Mouse (Mus musculus) mature B cell (primary cell): Measurements from ENCODE around the gene Dcps.

Experiments used
- in situ Hi-C: fragments of 300-500 bp; cut with MboI; formaldehyde crosslinking; loops from 2 replicates; pipeline ENCODE4 v1.14.3; 2019

The Dcps gene

GRCm38 (mm10) chr9:35108916-35109315 is 66.9 kb downstream of the Dcps start:
- in situ Hi-C loops = no loop called here

DNA sequence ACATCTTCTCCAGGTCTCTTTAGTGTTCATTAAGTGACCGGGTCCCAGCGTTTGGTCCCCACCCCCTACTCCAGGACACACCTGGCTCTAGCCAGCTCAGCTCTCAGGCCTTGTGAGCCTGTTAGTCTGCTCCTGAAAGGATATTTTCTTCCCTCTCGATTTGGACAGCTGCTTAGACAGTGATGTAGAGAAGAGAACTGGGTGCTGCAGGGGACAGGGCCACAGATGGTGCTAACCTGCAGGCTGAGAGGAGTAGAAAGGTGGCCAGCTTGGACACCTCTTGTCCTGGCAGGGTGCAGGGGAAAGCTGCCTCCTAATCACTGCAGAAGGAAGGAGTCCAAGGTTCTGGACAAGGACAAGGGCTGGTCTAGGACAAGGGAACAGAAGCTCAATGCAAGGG is 67.8 kb downstream of the Dcps start:
- in situ Hi-C loops = no loop called here

GRCm38 (mm10) chr9:35107396-35107795 is 68.5 kb downstream of the Dcps start:
- in situ Hi-C loops = no loop called here

DNA sequence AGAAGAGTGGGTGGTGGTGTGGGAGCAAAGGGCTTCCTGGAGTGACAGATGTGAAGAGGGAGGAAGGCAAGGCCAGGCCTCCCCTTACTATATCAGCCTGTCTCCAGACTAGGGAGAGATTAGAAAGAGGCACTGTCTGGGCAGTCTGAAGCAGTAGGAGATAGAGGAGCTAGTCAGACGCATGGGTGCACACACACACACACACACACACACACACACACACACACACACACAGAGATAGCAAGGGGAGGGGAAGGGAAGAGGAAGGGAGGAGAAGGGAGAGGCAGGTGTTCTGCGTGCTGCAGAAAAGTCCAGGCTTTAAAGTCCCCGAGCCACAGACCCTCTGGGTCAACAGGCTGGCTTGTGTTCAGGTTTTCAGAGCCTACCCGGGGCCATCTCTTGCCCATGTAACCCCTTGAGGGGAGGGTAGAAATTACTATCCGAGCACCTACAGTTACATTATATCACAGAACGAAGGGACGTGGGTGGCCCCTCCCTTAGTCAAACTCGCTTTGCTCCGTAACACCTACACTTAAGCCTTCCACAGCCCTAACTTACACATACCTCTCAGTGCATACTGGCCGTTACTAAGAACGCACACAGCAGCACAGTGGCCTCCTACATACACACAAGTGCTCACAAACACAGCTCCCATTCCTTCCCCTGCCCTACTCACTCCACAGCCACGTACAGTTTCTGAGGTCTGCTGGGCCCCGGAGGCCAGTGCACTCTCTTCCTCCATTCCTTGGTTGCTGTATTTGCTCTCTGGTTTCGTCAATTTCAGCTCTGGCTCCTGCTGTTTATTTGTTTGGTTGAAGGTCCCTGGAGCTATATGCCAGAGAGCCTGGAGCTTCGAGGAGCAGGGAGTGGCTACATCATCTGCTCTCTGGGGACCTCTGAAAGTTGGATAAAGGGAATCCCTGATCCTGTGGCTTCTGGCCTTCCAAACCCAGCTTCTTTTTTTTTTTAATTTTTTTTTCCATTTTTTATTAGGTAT is 69.7 kb downstream of the Dcps start:
- in situ Hi-C loops = no loop called here

- in situ Hi-C loops = no loop called here
Measured at GRCm38 (mm10) chr9:35105438-35105837, 70.4 kb downstream of the Dcps start.

DNA sequence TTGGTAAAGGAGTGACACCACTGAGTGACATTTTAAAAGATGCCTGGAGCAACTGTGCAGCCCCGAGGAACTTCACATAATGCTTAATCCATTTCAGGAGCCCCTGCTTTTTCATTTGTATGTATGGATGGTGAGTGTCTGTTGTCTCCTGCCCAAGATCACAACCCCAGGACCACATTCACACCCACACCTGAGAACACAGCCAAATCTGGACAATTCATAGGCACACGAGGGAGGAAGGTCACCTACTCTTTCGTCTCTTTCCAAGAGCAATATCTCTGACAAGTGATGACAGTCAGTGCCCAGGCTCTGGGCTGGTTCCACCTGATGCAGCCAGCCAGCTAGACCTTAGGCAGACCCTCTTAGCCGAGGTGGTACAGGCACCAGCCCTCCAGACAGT is 71.2 kb downstream of the Dcps start:
- in situ Hi-C loops = no loop called here

DNA sequence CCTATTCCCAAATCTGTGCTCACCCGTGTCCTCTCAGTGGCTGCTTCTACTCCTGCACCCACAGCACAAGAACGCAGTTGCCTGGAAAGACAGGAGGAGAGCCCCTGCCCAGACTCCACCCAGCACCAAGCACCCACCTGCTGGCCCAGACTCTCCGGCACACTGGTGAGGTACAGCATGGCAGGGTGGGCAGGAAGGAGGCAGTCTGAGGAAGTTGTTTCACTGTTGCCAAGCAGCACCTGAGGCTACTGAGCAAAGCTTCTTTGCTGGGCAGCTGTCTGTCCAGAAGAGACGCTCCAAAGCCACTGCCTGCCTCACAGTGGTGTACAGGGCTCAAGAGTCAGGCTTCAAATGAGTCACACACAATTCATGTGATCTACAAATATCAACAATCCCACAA is 77.1 kb downstream of the Dcps start:
- in situ Hi-C loops = no loop called here

GRCm38 (mm10) chr9:35097901-35098300 is 78.0 kb downstream of the Dcps start:
- in situ Hi-C loops = no loop called here

DNA sequence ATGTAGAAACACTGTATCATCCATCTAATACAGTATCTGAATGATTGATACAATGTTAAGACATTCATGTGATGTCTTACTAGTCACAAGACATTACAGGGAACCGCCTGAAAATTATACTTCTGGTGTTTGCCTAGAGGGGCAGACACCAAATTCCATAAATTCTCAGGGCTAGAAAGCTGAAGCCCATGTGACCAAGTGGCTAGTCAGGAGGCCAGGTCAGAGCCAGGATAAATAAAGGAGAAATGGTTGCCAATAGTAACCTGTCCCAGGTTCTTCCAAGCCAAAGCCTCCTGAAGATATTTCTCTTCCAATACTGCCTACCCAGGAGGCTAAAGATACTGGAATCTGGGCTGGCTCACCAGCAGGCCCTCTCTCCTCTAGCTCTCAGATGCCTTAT is 80.1 kb downstream of the Dcps start:
- in situ Hi-C loops = no loop called here

DNA sequence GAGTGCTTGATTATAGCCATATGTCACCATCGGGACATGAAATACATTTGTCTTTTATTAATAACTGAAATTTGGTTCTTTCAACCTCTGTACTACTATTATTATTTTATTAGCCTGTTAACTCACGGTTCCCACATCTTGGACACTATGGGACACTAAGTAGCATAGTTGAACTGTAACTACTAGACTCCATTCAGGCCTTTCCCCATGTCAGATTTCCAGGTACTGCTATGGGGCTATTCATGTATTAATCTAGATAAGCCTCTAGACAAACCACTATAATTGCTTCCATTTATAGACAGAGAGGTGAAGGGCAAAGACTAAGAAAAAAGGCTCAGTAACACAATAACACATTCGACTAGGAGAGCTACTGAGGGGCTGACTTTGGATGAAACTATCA is 82.5 kb downstream of the Dcps start:
- in situ Hi-C loops = no loop called here

DNA sequence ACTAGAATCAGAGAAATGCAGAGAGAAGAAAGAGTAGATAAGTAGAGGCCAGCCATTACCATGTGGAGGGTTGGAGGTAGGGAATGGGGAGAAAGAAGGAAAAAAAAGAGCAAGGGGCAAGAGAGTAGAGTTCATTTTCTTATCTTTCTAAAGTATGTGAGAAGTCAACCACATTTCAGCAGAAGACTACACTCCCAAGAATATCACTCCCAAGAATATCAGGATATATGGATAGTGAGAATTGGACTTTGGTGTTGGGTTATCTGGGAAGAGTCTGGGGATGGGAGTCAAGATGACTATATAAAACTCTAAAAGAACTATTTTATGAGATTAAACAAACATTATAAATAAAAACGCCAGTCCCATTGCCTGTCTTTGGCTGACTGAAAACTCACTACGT is 83.0 kb downstream of the Dcps start:
- in situ Hi-C loops = no loop called here
